Mouse (Mus musculus) cerebellum, adult 9-10 months (tissue): Measurements from ENCODE around the gene St5.

Experiments
- DNase-seq: peaks from one replicate; pipeline ENCODE4 v3.0.0; 2022

St5 gene

GRCm38 (mm10) chr7:109606994-109607610 is 96.3 kb downstream of the St5 start:
- no peak for DNase-seq

- no peak for DNase-seq
Measured at GRCm38 (mm10) chr7:109602562-109602961, 100.8 kb downstream of the St5 start.

GRCm38 (mm10) chr7:109602022-109602421 is 101.4 kb downstream of the St5 start:
- DNase-seq, result no peak

- DNase-seq, result no peak
Measured at GRCm38 (mm10) chr7:109600702-109601101, 102.7 kb downstream of the St5 start.

- DNase-seq, result no peak
Measured at GRCm38 (mm10) chr7:109599998-109600397, 103.4 kb downstream of the St5 start.

GRCm38 (mm10) chr7:109594845-109595531 is 108.4 kb downstream of the St5 start:
- DNase-seq, result no peak

- no peak for DNase-seq
Measured at GRCm38 (mm10) chr7:109593992-109594391, 109.4 kb downstream of the St5 start.

GRCm38 (mm10) chr7:109592184-109592583 is 111.2 kb downstream of the St5 start:
- no peak for DNase-seq

GRCm38 (mm10) chr7:109590576-109590975 is 112.8 kb downstream of the St5 start:
- DNase-seq, result no peak

- no peak for DNase-seq
Measured at GRCm38 (mm10) chr7:109588990-109589389, 114.4 kb downstream of the St5 start.

GRCm38 (mm10) chr7:109588145-109588544 is 115.3 kb downstream of the St5 start:
- no peak for DNase-seq

- DNase-seq, result no peak
Measured at GRCm38 (mm10) chr7:109584467-109584866, 118.9 kb downstream of the St5 start.

GRCm38 (mm10) chr7:109580489-109580888 is 122.9 kb downstream of the St5 start:
- DNase-seq, result no peak

GRCm38 (mm10) chr7:109579585-109580307 is 123.7 kb downstream of the St5 start:
- no peak for DNase-seq

GRCm38 (mm10) chr7:109578880-109579584 is 124.4 kb downstream of the St5 start:
- DNase-seq, result no peak

- DNase-seq, result peak; percentile 17
Measured at GRCm38 (mm10) chr7:109576321-109577314, 126.8 kb downstream of the St5 start.

- DNase-seq, result peak; percentile 23
Measured at GRCm38 (mm10) chr7:109574166-109574565, 129.2 kb downstream of the St5 start.

GRCm38 (mm10) chr7:109568391-109568892 is 135.0 kb downstream of the St5 start:
- no peak for DNase-seq

GRCm38 (mm10) chr7:109566841-109567768 is 136.3 kb downstream of the St5 start:
- no peak for DNase-seq

GRCm38 (mm10) chr7:109566327-109566726 is 137.1 kb downstream of the St5 start:
- no peak for DNase-seq
